Mouse (Mus musculus) gastrocnemius, adult 2 months (tissue): ENCODE measurements around the gene Traf2. TPM values are rescaled to one million over a fixed set of nuclear protein-coding genes. Genes with fewer than 3 reads are reported as not detected.

Experiments used
- DNase-seq: peaks from one replicate; pipeline ENCODE4 v3.0.0; 2022
- H3K27ac ChIP-seq: fragments of 200-600 bp; 2 replicates; pipeline ENCODE4 v1.8.1; 2022; ENCODE audit warnings: mild to moderate bottlenecking
- H3K4me3 ChIP-seq: fragments of 200-600 bp; 2 replicates; pipeline ENCODE4 v1.8.1; 2022; ENCODE audit warnings: mild to moderate bottlenecking, moderate library complexity
- CTCF ChIP-seq: fragments of 200-600 bp; IDR thresholded peaks from 2 replicates; pipeline ENCODE4 v1.8.1; 2022; ENCODE audit warnings: antibody characterized with exemption, mild to moderate bottlenecking, moderate library complexity
- intact Hi-C: fragments of 180-260 bp; cut with DNase I; formaldehyde crosslinking; loops from one replicate; pipeline ENCODE4 v1.15.1; 2025
- long read RNA-seq, 2 experiments: library from polyadenylated mRNA; stranded (forward); transcript quantifications; one replicate each; pipeline ENCODE4 v2.0.0; 2021
- total RNA-seq, 2 experiments: library from RNA; stranded (reverse); gene quantifications; 2 replicates each; pipeline ENCODE4 v1.2.3; 2021

The Traf2 gene
- total RNA-seq = 10 to 100 TPM; 12.4 to 13.1 TPM
- long read RNA-seq, experiment 1, transcript Traf2-201 (11 exons, 3,044 nt) = major isoform, 27 of 39 reads
- long read RNA-seq, experiment 1, partial matches to known transcripts = 5 of 39 reads
- long read RNA-seq, experiment 1, other reads (novel, unspliced or antisense) = 3 of 39 reads
- long read RNA-seq, experiment 2, transcript Traf2-201 (11 exons, 3,044 nt) = major isoform, 24 of 34 reads
- long read RNA-seq, experiment 2, partial matches to known transcripts = 5 of 34 reads
- long read RNA-seq, experiment 2, other reads (novel, unspliced or antisense) = 3 of 34 reads

DNA sequence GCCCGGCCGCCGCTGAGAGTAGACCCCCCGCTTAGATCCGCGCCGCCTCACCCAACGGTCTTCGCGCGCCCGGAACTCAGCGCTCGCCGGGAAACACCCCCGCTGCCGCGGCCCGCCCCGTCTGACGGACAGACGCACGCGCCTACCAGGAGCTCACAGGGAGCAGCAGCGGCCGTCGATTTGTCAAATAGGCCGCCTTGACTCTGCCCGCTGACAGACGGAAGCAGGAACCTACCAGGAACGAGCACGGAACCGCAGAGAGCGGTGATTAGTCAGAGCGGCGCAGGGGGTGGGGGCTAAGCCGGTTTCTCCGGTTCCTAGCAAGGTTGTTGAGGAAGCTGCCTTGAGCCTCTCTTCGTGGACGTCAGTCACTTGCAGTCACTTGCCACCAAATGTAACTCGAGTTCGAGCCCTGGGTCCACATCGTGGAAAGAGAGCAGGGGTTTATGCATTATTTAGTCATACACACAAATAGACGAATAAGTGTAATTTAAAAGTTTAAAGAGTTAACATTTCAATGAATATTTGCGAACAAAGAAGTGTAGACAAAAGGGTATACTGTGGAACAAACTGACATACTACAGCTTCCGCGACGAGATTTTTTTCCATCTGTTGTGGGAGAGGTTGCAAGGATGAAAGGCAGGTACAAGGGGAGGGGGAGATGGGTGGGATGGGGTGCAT is at the start of gene Traf2:
Gene Traf2 (minus strand): TSS at position 130 of the 681 bp plus-strand sequence.
- Histone ChIP-seq H3K27ac (peak within 1 kb of the TSS; percentile 95), H3K4me3 (peak within 1 kb of the TSS; percentile 81)
- intact Hi-C loops = no loop called here
- TF ChIP-seq CTCF = no peak
- DNase-seq = peak; percentile 99

DNA sequence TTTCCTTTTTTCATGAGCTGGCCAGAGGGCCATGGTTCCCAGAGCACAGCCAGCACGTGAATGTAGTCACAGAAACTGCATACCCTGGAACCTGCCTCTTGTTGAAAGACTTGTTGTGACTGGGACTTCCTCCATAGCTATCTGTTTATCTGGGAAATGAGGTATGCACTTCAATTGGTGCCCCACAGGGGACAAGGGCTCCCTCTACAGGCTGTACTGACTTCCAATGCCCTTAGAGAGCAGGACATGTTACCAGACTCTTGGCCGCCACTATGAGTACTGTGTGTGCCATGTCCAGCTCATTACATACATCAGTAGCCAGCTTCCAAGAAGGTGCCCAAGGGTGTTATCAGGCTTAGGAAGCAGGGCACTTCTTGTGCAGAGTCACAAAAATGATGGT is 45.1 kb upstream of the Traf2 start:
- H3K27ac ChIP-seq = no peak overlapping the region
- no peak overlapping the region for H3K4me3 ChIP-seq
- peak; percentile 67 for TF ChIP-seq CTCF
- intact Hi-C loops = no loop called here
- DNase-seq = peak; percentile 67

DNA sequence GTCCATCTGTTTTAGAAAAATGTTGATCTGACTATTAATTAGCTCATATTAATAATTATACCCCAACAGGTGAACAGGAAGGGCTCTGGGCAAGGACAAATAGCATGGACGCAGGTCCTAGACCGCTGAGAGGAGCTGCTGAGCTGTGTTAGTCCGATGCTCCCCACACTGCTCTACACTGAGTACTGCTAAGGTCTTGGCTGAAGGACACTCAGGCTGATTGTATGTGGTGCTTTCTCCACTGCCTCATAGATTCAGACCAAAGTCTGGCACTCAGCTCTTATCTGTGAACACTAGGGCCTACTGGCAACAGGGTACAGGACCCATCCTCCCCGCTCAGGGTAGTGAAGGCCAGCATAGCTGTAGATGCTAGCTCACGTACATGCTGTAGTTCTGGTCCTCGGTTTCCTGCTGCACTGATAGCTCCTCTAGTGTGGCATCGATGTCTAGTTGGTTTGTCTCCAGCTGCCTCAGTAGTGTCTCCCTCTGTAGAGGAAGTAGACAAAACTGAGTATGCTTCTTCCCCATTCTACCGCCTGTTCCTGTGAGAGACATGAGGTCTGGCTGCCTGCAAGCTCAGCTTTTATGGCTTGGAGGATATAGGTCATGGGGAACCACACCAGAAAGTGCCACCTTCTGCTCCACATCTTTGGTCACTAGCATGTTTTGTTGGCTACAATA is 41.6 kb upstream of the Traf2 start:
- H3K4me3 ChIP-seq = no peak overlapping the region
- H3K27ac ChIP-seq = no peak overlapping the region
- TF ChIP-seq CTCF = no peak
- intact Hi-C loops = no loop called here
- DNase-seq = no peak

DNA sequence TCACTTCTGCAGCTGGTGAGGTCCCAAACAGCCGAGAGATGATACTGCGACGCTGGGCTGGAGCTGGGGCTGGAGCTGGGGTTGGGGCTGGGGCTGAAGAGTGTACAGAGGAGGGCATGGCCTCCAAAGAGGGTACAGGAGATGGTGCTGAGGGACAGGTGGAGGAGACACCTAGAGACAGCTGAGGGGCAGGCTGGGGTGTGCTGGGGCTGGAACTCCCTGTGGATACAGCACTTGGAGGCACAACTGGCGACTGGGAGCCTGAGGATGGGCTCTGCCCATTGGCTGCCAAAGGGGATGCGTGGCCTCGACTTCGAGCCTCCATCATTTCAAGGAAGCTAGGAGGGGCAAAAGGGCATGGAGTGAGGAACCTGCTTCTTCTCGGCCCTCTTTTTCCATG is 40.5 kb upstream of the Traf2 start:
- Histone ChIP-seq H3K4me3 (no peak overlapping the region), H3K27ac (no peak overlapping the region)
- intact Hi-C loops = no loop called here
- DNase-seq = no peak
- TF ChIP-seq CTCF = no peak

DNA sequence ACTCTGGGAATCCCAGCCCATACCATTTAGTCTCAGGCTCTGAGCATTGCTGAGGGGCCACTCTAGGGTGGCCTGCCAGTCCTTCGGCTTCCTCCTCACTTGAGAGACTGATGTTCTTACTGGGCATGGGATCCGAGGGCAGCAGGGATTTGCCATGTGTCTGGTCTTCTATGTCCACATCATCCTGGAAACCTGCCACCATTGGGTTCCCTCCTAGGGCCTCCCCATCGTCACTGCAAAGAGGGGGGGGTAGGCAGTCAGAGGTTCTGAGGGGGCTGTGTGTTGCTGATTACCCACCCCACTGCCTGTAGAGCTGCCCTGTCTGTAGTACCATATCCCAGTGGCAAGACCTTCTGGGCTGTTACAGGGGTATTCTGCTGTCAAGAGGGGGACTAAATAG is 38.9 kb upstream of the Traf2 start:
- intact Hi-C loops = no loop called here
- DNase-seq = peak; percentile 13
- no peak for TF ChIP-seq CTCF
- Histone ChIP-seq H3K27ac (no peak overlapping the region), H3K4me3 (no peak overlapping the region)

DNA sequence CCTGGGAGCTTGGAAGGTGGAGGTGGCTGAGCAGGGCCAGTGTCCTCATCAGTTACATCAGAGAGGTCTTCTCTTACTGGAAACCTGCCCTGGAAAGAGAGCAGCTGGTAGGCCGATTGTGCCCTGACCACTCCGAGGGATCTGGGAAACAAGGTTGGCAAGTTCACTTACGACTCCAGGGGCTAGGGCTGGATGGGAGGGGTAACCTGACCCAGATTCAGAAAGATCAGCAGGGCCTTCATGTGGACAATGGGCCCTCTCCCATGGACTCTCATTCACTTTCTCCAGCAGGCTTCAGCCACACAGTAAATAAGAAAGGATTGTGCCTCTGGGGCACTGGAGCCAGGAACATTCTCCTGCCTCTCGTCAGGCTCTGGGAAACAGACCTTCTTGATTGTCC is 38.1 kb upstream of the Traf2 start:
- no peak for TF ChIP-seq CTCF
- Histone ChIP-seq H3K4me3 (no peak overlapping the region), H3K27ac (no peak overlapping the region)
- peak; percentile 10 for DNase-seq
- intact Hi-C loops = no loop called here

DNA sequence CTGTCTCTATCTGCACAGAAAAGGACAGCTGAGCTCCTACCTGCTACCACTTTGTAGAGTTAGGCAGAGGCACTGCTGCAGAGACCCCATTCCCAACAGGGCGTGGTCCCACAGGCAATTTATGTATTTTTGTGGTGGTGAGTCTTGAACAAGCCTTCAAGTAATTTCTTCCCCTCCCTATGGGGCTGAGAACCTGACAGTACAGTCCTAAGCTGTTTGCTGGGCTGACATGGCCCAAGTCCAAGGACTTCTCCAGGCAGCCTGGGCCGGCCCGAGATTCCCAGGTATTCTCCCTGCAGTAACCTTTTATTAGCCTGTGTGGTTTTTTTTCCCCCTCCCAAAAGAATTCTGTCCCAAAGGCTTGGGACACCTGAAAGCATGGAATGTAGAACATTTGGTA is 37.4 kb upstream of the Traf2 start:
- intact Hi-C loops = no loop called here

DNA sequence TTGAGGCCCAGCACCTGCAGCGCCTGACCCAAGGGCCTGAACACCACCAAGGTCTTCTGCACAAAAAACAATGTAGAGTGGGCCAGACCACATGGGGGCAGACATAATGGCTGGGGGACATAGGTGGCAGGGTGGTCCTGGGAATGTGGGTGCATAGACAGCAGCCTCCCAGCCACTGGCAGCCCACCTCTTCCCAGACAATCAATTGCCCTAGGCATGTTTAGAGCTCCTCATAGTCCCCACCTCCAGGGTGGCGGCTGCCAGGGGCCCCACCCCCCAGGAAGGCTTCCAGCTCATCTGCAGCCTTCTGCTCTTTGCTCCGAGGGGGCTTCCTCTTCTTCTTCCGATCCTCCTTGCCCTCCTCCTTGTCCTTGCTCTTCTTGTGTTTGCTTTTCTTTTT is 36.8 kb upstream of the Traf2 start:
- peak; percentile 15 for DNase-seq
- Histone ChIP-seq H3K4me3 (no peak overlapping the region), H3K27ac (no peak overlapping the region)
- intact Hi-C loops = no loop called here
- no peak for TF ChIP-seq CTCF

More for the DNA sequence above, 37.4 kb upstream of the Traf2 start:
- no peak for TF ChIP-seq CTCF
- Histone ChIP-seq H3K27ac (no peak overlapping the region), H3K4me3 (no peak overlapping the region)
- DNase-seq = peak; percentile 10

DNA sequence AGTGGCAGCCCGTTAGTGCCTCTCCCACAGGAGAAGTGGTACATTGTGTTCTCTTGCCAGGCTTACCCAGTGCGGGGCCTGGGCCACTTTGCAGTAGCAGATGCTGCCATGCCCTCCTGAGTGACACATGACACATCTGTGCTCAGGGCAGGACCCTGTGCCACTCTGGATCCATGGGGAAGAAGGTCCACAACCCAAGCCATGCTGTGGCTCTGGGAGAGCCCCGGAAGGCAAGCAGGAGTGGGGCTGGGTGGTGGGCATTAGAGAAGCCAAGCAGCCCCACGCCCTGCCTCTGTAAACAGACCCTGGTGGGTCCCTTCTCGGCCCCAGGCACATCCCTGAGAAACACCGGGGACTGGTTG is 36.4 kb upstream of the Traf2 start:
- intact Hi-C loops = no loop called here
- H3K27ac ChIP-seq = no peak overlapping the region
- no peak for TF ChIP-seq CTCF
- peak; percentile 22 for DNase-seq
- H3K4me3 ChIP-seq = no peak overlapping the region

DNA sequence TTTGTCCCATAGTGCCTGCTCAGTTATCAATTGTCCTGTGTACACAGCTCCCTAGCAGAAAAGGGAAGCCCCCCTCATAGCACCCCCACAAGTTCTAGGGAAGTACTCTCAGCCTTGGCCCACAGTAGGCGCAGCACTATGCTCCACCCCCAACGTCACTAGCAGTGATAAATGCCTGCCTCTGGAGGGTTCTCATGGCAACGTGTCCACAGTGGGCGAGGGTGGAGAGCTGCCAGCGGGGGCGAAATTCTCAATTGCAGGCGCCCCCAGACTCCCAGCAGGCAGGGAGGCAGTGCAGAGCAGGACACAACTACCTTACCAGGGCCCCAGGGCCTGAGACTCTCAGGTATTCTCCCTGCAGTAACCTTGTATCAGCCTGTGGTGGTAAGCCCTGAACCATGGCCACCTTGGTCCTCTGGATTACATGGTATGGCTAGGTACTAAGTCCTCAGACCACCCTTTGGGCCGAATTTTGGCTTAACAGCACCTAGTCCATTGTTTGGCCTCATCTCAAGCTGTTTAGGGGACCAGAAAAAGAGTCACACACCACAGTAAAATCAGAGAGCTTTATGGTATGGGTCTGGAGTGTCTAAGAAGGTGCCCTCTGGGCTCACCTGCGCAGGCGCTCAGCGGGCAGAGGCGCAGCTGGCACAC is 35.9 kb upstream of the Traf2 start:
- intact Hi-C loops = no loop called here
- H3K4me3 ChIP-seq = no peak overlapping the region

DNA sequence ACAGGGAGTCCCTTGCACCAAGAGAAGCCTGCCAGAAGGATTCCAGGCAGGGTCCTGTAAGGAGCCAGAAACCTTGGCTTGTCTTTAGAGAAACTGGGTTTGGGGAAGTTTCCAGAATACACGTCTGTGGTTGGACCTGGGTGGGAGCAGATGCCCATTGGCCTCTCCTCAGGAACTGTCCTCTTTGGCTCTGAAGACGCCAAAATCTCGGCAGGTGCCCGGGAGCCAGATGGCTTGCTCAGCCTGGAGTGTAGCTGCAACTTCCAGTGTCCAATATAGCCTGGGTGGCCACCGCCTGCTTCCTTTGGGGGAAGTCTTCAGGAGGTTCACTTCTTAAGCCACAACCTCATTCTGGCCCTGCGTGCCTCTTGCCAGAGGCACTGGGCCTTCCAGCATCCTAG is 35.2 kb upstream of the Traf2 start:
- Histone ChIP-seq H3K4me3 (peak overlapping the region; percentile 66), H3K27ac (no peak overlapping the region)
- TF ChIP-seq CTCF = no peak
- intact Hi-C loops = loop anchor here (2.0 kb wide), 1 partner anchor 71 kb away; no protein-coding TSS in a partner anchor
- DNase-seq = peak; percentile 29

More for the DNA sequence above, 35.9 kb upstream of the Traf2 start:
- peak; percentile 36 for DNase-seq
- TF ChIP-seq CTCF = no peak
- H3K27ac ChIP-seq = no peak overlapping the region

DNA sequence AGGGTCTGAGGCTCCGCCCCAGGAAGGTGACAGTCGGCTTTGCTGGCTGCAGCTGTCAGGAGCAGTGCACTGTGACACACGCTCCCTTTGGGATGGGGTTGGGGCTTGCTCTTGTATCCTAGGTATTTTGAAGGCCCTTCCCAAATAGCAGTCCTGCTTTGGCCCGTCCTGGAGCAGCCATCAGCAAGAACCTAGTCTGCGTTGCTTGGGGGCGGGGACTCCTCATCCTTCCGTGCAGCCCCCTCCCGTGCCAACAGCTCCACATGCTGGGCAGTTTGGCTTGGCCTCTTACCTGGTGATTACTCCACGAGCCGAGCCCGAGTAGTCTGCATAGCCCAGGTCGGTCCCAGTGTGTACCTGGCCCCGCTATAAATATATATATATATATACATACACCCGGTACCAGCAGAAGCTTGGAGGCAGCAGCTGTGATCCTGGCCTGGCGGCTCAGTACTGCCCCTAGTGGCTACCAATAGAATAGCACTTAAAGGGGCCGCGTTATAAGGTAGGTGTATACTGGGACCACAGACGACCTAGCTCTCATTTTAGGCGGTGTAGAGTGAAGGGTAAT is 34.6 kb upstream of the Traf2 start, which contains the start of gene Ajm1:
Gene Ajm1 (minus strand): TSS at position 464 of the 571 bp plus-strand sequence.
- H3K4me3 ChIP-seq = peak within 1 kb of the TSS; percentile 66
- DNase-seq = peak; percentile 63
- no peak; the same call in 1 of the 2 replicates for TF ChIP-seq CTCF
- intact Hi-C loops = loop anchor here (2.0 kb wide), 1 partner anchor 71 kb away; no protein-coding TSS in a partner anchor
- no peak within 1 kb of the TSS for H3K27ac ChIP-seq
